Mouse (Mus musculus): Measurements from ENCODE around the gene Kcnk18.

Kcnk18 gene

DNA sequence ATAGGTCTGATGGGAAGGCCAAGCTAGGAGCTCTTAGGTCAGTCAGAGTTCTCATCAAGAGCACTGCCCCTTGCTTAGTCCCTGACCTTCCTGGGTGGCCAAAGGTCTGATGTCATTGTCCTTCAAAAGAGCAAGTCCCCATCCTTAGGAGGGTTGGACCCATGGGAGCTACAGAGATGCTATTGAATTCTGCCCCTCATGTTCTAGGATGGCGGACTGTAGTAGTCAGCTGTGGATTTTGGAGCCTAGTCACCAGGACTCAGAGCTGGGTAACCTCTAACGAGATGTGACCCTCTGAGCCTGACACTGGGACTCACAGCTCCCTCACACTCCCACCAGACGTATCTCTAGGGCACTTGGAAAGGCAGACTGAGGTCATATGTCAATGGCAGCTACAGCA lies 9.4 kb downstream of the Kcnk18 start:
- DNase-seq (ENCODE audit: low read depth, low spot score) = no peak

DNA sequence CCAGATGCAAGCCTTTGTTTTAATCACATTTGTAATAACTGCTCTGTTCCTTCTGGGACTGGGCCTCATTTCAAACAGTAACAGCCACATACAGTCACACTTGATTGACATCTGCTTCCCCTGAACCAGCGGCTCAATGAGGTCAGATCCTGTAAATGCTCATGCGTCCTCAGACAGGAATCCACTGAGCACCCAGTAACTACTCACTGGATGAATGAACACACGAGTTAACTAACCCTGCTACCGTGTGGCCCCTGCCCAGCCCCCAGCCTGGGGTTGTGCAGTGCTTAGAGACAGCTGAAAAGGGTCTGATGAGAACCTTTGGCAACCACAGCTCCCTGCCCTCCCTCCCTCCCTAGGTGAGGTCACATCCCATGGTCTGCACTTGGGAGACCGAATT lies 13.8 kb downstream of the Kcnk18 start:
- DNase-seq (ENCODE audit: low read depth, low spot score) = no peak

DNA sequence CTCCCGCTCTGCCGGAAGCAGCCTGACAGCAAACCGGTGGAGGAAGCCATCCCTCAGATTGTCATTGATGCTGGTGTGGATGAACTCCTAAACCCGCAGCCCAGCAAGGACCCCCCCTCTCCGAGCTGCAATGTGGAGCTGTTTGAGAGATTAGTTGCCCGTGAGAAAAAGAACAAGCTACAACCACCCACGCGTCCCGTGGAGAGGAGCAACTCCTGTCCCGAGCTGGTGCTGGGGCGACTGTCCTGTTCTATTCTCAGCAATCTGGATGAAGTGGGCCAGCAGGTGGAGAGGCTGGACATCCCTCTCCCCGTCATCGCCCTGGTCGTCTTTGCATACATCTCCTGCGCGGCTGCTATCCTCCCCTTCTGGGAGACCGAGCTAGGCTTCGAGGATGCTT lies 16.0 kb downstream of the Kcnk18 start:
- DNase-seq (ENCODE audit: low read depth, low spot score) = no peak

DNA sequence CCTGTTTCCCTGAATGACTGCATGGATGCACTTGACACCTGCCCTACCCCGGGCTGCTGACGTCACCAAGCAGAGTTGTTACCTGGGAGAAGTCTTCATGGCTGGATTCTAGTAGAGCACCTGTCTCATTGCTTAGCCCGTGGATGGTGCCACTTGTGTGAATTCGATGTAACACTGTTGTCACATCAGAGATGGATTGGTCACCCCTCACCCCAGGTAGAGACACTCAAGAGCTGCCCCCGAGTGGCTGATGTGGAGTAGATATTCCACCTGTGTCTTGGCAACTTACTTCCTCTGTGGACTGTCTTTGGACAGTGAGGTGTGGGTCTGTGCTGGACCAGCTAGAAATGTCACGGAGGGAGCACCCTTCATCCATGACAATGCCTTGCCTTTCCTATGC lies 17.0 kb downstream of the Kcnk18 start:
- DNase-seq (ENCODE audit: low read depth, low spot score) = no peak

DNA sequence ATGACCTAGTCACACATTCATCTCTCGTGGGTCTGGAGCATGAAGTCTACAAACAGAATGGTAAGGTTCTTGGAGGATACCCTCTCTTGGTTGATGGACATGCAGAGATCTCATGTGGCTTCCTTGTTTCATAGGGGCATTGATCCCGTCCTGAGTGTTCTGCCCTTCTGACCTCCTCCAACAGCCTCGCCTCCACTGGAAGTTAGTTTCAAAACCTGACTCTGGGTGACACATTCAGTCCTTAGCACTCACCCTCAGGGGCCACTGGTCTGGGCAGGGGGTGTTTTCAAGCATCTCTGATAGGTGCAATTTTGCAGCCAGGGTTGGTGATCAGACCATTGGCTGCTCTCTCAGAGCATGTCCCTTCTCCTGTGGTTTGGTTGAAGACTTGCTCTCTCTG lies 19.6 kb downstream of the Kcnk18 start:
- no peak for DNase-seq (ENCODE audit: low read depth, low spot score)

DNA sequence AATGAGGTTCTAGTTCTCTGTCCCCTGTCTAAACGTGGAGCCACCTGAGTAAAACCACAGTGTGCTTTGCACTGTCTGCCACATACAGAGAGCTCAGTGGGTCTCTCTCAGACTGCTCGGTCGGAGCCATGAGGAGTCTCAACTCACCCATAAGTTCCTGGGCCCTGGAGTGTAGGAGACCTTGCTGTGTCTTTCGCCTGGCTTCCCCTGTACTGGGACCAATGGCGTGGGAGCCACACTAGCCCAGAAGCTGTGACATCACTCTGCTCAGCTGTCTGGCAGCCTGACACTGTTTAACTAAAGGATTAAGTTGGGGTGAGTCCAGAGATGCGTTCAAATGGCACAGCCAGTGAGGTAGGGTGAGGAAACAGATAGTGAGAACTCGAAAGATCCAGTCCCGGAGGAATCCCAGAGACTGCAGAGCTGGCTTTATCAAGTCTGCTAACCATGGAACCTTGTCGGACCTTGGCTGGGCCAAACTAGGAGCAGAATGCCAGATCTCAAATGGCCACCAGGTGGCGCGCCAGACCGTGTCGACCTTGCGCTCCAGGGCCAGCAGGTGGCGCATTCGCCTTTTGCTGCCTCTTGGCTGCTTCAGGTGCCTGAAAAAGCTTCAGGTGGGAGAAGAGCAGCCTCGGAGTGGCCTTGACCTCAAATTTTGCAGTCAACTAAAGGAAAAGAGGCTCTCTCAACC lies 20.3 kb downstream of the Kcnk18 start:
- DNase-seq (ENCODE audit: low read depth, low spot score) = peak; percentile 91

DNA sequence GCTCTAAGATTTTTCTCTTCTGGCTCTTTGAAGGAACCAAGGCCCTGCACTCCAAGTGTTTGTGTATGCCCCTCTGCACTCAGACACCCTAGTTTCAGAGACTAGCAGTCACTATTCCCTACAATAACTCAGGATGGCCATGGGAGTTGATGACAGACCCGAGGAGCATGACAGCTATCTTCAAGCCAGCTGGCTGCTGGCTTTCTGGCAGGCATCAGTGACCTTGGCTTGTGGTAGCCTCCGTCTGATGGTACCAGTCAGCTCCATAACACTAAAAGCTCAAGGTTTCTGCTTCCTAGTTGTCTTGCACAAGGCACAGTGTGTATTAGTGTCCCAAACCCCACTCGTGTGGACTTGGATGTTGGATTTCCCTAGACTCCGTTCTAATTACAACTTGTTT lies 23.0 kb downstream of the Kcnk18 start:
- DNase-seq (ENCODE audit: low read depth, low spot score) = no peak

DNA sequence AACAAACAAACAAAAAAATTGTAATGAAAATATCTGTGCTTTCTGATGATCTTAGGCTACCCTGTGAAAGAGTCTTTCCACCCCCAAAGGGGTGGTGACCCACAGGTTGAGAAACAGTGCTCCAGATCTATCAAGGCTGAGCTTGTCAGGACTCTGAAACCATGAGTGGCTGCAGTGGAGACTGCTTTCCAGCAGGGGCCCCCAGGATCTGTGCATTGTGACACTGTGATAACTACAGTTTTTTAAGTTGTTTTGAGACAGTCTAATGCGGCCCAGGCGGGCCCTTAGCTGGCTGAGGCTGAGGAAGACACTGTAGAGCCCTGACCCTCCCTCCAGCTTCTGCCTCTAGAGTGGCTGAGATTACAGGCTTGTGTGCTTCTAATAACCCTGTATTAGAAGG lies 24.0 kb downstream of the Kcnk18 start:
- DNase-seq (ENCODE audit: low read depth, low spot score) = no peak

DNA sequence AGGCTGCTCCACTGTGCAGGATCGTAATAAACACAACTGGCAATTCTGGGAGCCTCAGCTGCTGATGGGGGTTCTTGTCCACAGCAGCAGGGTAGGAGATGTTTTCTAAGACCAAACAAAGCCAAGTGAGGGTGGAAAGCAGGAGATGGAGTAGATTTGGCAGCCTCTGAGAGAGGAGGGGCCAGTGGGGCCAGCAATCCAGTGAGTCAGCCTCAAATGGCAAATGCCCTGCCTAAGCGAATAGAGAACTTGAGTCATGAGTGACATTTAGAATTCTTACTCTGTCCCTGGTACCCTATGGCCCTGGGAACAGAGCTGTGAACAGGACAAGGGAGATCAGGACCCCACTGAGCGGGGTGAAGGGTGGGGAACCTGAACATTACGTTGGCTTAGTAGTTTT lies 29.1 kb downstream of the Kcnk18 start:
- no peak for DNase-seq (ENCODE audit: low read depth, low spot score)

DNA sequence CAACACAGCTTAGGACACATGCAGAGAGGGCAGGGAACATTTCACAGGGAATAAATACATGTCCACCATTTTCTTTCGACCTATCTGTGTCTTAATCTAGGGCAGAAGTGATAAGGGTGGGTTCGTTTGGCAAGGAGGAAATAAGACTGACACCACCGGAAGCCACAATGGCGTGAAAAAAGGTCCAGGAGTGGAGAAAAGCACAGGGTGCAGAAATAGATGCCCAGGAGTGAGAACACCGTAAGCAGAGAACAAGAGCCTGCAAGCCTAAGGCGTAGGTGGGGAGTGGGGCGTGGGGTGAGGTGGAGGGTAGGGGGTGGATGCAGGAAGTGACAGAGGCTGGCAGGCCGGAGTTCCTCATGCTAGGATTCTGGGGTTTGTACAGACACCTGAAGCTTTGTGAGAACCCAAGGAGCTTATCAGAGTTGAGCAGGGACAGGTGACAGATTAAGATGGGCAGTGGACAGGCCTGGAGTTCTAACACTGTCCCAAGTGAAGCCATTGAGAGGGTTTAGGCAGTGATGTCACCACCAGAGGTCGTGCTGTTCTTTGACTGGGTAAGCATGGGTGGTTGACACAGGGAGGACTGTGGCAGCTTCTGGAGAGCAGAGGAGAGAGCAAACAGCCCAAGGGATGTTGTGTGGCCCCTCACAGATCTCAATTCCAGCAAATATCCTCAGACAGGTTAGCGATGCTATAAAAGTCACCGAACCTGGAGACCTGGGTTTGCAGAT lies 29.7 kb downstream of the Kcnk18 start:
- DNase-seq (ENCODE audit: low read depth, low spot score) = no peak

DNA sequence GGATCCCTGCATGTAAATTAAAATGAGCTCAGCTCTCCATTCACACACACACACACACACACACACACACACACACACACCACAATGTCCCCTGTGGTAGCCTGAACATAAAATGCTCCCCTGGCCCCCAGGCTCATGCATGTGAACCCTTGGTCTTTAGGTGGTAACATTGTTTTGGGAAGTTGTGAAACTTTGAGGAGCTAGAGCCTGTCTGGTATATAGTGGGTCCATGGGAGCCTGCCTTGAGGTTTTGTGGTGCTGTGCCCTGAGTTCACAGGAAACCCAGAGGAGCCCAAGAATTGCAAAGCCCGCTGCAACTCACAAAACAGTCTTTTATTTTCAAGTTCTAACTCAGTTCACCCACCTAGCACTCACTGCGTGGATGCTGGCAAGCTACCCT lies 33.6 kb downstream of the Kcnk18 start:
- DNase-seq (ENCODE audit: low read depth, low spot score) = no peak

DNA sequence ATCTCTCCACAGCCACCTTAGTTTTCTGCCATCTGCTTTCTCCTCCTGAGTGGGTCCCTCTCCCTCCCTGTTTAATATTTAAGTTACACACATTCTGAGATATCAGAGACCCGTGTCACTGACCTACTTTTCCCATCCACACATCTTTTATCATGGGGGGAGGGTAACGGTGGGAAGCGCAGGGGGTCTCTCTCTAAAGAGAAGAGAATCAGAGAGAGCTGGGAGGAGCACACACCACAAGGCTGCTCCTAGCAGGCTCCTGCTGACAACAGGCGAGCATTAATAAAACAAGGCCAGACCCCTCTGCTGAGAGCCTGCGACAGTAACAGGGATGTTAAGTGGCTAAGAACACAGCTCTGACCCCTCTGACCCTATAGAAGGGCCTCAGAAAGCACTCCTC lies 40.6 kb downstream of the Kcnk18 start:
- no peak for DNase-seq (ENCODE audit: low read depth, low spot score)

DNA sequence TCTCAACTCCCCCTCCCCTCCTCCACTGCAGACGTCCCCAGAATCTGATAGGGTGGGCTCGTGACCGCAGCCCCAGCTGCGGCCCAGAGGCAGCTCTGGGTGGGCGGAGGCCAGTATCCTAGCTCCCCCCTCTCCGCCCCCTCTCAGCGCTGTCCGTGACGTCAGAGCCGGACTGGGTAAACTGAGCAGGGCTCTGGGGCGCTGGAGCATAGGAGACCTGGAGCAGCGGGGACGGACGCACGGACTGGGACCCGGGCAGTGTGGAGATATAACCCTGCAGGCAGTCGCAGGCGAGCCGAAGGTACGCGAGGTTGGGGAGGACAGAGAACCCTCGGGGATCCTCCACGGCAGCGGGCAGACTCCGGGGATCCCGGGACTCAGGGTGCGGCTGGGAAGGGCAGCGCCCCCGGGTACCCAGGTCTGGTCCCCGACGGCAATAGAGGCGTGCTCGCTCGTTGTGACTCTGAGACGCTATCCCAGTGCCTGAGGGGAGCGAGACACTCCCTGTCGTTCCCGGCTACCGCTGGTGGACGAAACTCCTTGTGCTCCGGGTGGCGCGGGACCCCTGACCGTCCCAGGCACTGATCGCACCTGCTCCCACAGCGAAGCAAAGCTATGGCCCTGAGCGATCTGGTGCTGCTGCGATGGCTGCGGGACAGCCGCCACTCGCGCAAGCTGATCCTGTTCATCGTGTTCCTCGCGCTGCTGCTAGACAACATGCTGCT lies 41.9 kb downstream of the Kcnk18 start, which contains the start of gene Slc18a2:
Gene Slc18a2, plus strand, starts transcription at position 179 of the 725 bp plus-strand sequence.
- peak; percentile 48 for DNase-seq (ENCODE audit: low read depth, low spot score)

DNA sequence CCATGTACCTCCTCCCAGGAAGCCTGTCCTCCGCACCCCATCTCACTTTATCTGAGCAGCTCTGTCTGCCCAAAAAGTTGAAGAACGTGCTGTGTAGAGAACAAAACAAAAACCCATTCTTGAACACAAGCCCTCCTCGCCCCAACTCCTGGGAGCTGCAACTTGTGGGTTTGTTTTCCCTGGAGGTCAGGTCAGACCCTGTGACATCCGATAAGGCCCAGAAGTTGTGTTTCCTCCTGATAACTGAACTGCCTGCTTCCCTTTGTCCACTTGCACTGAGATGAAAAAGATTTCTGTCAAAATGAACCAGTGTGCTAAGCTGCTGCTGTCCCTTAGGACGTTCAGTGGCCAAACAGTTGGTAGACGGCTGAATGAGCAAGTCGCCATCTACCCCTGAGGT lies 42.6 kb downstream of the Kcnk18 start:
- DNase-seq (ENCODE audit: low read depth, low spot score) = no peak

DNA sequence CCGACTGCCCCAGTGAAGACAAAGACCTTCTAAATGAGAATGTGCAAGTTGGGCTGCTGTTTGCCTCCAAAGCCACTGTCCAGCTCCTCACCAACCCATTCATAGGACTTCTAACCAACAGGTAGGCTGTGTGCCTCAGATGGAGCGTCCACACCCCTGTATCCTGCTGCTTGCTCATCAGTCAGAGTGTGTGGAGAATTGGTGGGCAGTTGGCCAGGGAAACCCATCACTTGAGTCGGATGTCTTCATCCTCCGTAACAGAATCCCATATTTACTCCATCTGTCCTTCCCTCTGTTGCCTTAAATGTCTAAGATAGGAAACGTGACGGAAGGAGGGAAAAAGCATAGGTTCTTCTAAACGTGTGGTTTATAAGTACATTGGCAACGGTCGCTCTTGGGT lies 44.2 kb downstream of the Kcnk18 start:
- no peak for DNase-seq (ENCODE audit: low read depth, low spot score)

DNA sequence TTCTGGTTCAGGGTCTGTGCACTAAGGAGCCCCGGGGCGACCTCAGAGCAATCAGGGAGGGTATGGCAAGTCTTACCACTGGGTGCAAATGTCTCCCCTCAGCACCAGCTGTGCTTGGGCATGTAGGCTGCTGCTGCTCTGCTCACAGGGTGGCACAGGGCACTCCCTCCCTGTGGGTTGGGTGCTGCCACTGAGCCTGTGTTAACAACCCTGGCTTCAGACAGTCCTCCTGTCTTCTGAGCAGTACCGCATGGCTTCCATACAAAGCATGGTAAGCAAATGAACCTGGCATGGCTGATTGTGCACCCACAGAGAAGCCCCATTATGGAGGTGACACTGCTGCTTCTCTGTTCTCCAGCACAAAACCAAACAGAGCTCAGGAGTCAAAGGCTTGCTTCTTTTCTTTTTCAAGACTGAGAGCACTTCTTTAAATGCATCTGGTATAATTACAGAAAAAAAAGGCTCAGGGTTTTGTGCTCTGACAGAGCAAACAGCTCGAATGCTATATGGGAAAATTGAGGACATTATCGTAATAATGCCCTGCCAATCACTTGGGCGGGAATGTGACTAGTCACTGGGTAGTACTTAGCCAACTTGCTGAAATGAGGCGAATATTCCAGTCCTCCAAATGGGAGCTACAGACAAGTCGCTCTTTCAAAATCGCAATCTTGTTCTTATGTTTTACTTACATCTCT lies 46.0 kb downstream of the Kcnk18 start:
- DNase-seq (ENCODE audit: low read depth, low spot score) = no peak

DNA sequence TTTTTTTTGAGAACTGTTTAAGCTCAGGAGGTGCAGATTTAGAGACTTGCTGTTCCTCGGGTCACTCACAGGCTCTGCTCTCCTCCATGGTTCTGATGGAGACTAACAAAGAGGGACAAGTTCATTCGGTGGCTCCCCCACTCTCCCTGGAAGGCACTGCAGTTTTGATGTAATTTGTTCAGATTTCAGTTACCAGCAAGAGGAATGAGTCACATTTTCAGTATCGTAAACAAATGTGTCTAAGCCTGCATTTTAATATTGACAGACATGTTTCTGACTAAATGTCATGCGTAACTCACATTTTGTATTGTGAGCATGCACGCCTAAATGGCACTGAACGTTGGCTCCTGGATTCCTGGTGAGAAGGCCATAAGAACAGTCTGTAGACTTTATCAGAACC lies 46.9 kb downstream of the Kcnk18 start:
- no peak for DNase-seq (ENCODE audit: low read depth, low spot score)

DNA sequence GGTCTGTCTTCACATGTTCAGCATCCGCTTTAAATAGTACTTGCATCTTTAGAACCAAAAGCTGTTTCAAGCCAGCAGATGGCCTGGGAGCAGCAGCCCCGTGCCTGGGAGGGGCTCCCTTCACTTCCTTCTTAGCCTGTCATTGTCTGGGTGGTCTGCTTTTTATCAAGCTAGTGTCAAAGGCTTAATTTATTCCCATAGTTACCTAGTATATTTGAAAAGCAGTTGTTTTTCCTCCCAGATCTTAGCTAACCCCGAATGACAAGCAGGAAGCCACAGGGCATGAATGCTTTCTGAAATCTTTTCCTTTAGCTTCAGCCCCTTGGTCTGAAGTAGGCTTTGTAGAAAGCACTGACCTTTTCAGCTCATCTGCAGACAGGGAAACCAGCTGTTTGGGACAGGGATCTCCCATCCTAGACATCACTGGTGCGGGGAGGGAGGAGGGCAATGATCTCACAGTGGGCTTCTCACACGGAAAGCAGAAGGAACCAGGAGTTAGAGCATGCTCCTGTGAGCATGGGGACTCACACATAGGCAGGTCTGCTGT lies 48.5 kb downstream of the Kcnk18 start:
- no peak for DNase-seq (ENCODE audit: low read depth, low spot score)

DNA sequence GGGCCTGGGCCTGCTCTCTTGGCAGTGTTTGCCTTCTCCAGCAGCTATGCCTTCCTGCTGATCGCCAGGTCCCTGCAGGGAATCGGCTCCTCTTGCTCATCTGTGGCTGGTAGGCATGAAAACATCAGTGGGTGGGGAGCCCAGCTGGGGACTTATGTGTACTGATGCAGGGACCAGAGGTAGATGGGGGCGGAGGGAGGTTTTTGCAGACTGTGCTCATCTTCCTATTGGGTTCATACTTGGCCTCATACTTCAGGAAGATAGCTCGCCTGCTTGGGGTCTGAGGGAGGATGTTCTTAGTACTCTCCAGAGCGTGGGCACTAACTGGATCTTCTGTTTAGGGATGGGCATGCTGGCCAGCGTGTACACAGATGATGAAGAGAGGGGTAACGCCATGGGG lies 54.2 kb downstream of the Kcnk18 start:
- no peak for DNase-seq (ENCODE audit: low read depth, low spot score)

DNA sequence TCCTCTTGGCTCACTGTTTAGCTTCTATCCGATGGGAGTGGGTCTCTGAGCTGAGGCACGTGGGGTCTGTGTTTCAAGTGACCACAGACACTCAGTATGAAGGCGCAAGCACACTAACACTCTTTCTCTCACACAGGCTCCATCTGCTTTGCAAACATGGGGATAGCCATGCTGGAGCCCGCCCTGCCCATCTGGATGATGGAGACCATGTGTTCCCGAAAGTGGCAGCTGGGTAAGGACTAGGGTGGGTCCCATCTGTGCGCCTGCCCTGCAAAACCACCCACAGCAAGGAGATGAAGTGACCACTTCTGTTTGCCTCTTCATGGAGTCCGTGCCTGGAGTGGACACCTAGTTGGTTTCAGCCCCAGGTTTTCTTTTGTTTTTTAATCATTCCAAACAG lies 57.3 kb downstream of the Kcnk18 start:
- no peak for DNase-seq (ENCODE audit: low read depth, low spot score)

DNA sequence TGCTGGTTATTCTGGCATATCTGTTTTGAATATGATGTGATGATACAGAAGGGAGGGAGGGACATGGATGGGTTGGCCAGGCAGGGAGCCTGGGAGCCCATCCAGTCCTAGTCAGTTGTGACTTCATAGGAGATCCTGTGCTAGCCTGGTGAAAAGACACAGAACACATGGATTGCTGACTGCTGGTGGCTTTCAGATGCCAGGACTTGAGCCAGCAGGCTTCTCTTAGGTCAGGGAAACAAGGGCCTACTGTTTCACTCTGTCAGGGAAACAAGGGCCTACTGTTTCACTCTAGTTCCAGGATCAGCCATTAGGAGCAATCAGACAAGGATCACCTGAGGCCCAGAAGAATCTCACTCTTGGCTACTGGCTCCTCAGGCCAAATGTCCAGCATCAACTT lies 61.8 kb downstream of the Kcnk18 start:
- no peak for DNase-seq (ENCODE audit: low read depth, low spot score)

DNA sequence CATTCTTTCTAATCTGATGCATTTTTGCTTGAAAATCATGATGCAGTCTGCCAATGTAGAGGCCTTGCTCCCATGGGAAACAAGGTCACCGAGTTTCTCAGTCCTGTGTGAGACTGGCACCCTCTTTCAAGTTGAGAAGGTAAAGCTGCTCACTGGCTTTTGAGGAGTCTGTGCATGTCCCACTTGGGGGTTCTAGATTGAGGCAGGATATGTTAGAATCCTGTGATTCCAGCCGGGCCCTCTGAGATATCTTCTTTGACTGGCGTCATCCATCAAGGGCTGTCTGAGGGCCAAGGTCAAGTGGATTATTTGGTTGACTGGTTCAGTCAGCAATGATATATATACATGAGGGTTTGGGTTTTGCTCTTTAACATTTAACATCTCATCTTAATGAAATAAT lies 63.0 kb downstream of the Kcnk18 start:
- DNase-seq (ENCODE audit: low read depth, low spot score) = no peak

Measured in ZHBTc4 (cell line).